Mouse (Mus musculus): ENCODE measurements around the gene Cep250. TPM values are rescaled to one million over a fixed set of nuclear protein-coding genes. Genes with fewer than 3 reads are reported as not detected.
"Not testable (repeated sequence)": the region's sequence is repeated elsewhere in the genome, so short reads cannot be mapped to it uniquely, and the experiment has no call there.

Cep250 gene
- 19.3 and 23.0 TPM in 2 replicates for polyA plus RNA-seq (2016; fragmentation: Nextera tagmentation; extraction: Ambion mirVana)

DNA sequence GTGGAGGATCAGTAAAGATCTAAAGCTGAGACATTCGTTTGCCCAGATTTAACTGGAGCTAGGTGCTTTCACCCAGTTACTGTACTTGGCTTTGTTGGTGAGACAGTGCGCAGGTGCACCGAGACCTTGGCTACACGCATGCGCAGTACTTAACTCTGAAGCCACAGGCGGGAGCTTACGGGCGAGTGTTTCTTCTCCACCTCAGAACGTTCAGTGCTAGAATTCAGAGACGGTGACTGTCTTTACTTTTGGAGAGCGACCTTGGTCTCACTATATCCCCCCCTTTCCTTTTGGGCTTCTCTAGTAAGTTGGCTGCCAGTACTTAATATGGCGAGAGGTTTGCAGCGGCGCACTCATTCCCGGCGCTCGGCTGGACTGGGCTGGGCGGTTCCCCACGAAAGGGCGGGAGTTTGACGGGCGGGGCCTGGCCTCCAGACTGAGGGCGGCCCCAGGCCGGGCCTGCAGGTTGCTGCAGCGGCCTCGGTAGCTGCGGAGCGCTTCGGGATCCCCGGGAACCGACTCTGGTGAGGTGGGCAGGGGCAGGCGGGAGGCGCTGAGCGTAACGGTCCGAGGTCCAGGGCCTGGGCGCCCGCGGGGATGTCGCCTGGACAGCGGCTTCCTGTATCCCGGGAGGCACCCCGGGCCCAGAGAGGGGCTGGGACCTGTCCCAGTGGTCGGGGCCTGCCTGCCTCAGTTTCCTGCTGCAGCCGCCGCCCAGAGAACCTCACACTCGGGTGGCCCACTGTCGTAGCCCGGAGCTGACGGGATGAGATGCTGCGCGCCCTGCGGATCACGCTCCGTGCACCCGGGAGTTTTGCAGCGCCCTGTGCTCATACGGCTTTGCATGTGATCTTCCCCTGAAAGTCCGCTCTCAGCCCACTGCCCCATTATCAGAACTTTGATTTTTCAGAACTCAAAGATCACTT, at the start of gene Cep250:
Cep250 (plus strand) TSS at position 325 of the 926 bp plus-strand sequence.
- under 1% methylated on average over 59 of the region's 59 CpGs for WGBS
- H3K36me3 ChIP-seq, result 0 out of 2 replicates have a peak, but pooled peaks cover 6% of the 10 kb centered on the region
- H3K4me1 ChIP-seq, result 0 out of 2 replicates have a peak, but pooled peaks cover 5% of the 10 kb centered on the region
- H3K27ac ChIP-seq, result peak within 1 kb of the TSS; percentile 63
- H3K4me2 ChIP-seq (replicated peaks), result peak within 1 kb of the TSS; percentile 68
- ATAC-seq (ENCODE audit: low FRiP score, low read depth), result peak; percentile 96
- peak within 1 kb of the TSS; percentile 92 for H3K9ac ChIP-seq
- no peaks in the 10 kb centered on the region for H3K27me3 ChIP-seq (replicated peaks)
- H3K9me3 ChIP-seq, result no peaks in the 10 kb centered on the region
- peak within 1 kb of the TSS; percentile 79 for H3K4me3 ChIP-seq

DNA sequence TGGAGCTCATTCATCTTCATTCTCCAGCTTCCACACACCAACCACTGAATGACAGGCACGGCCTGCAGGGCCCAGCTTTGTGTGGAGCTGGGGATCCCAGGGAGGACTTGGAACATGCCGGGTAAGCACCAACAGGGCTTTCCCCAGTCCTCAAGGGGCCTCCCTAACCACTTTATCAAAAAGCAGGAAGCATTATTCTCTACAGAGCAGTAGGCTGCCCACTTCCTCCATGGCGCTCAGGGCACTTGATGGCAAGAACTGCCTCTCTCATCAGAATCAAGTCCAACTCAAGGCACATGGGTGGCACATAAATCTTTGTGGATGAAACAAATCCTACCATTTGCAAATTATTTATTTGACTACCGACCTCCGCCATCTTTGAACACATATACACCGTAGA, 41.6 kb upstream of the Cep250 start:
- H3K4me3 ChIP-seq, result no peak overlapping the region
- no peak overlapping the region for H3K9ac ChIP-seq
- no peaks in the 10 kb centered on the region for H3K4me1 ChIP-seq
- 92% methylated on average over 6 of the region's 6 CpGs for WGBS
- no peak for ATAC-seq (ENCODE audit: low FRiP score, low read depth)
- no peak overlapping the region for H3K27ac ChIP-seq
- no peaks in the 10 kb centered on the region for H3K9me3 ChIP-seq
- peaks cover 30% of the 10 kb centered on the region for H3K36me3 ChIP-seq
- H3K27me3 ChIP-seq (replicated peaks), result no peaks in the 10 kb centered on the region
- H3K4me2 ChIP-seq (replicated peaks), result no peak overlapping the region

DNA sequence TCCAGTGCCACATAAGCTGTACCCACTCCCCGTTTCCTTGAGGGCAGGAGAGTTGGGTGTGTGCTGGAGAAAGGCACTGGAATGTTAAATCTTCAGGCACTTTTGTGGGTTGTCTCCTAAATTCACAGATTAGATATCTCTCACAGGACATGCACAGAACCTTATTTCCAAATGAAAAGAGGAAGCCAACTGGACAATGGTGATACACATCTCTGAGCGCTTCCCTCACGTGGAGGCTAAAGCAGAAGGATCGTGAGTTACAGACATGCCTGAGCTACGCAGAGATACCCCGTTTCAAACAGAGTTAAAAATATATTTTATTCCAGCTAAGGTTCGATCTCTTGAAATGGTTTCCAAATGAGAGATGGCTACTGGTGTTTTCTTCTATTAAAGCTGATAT, 33.1 kb upstream of the Cep250 start:
- Histone ChIP-seq H3K4me2 (replicated peaks) (no peak overlapping the region), H3K27me3 (replicated peaks) (no peaks in the 10 kb centered on the region), H3K9me3 (no peaks in the 10 kb centered on the region), H3K27ac (no peak overlapping the region), H3K9ac (no peak overlapping the region), H3K4me3 (no peak overlapping the region), H3K4me1 (no peaks in the 10 kb centered on the region), H3K36me3 (peaks cover 13% of the 10 kb centered on the region; the same call in 1 of the 2 replicates)
- WGBS, result 96% methylated on average over 7 of the region's 7 CpGs
- no peak for ATAC-seq (ENCODE audit: low FRiP score, low read depth)

DNA sequence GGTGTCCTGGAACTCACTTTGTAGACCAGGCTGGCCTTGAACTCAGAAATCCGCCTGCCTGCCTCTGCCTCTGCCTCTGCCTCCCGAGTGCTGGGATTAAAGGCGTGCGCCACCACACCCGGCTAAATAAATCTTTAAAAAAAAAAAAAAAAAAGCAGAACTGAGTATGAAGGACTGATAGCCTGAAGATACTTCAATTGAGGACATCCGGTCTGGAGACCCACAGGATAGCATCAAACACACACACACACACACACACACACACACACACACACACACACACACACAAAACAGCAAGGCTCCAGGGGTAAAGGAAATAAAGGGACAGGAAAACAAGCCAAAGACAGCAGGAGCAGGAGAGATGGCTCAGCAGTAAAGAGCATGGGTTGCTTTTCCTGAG, 31.0 kb upstream of the Cep250 start:
- Histone ChIP-seq H3K36me3 (peaks cover 13% of the 10 kb centered on the region; the same call in 1 of the 2 replicates), H3K4me1 (peaks cover 12% of the 10 kb centered on the region)
- H3K27ac ChIP-seq; H3K4me3 ChIP-seq; H3K4me2 ChIP-seq (replicated peaks); H3K9ac ChIP-seq; H3K9me3 ChIP-seq; H3K27me3 ChIP-seq (replicated peaks); ATAC-seq (ENCODE audit: low FRiP score, low read depth): not testable (repeated sequence)
- 91% methylated on average over 6 of the region's 6 CpGs for WGBS

DNA sequence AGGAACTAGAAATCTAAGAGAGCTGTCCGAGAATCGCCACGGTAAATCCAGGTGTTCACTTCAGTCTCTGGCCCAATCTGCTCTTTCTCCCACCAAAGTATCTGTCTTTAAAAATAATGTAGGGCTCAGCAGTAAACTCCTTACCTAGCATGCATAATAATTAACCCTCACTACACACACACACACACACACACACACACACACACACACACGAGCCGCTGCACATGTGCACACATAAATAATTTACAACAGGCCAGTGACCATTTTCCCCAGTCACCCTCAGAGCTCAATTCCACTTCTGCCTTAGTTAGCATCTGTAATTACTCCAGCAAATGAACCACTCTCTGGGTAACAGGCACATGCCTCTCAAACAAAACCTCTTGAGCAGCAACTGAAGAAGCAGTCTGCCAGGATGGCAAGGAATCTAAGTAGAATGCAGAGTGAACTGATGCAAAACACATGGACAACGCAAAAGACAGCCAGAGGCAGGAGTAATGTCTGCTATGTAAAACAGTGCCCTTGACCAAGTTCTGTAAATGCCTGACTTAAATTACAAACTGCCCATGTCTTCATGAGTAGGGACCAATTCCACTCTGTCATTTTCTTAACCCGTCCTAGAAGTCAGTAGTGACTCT, 27.4 kb upstream of the Cep250 start:
- no peaks in the 10 kb centered on the region for H3K27me3 ChIP-seq (replicated peaks)
- no peak for ATAC-seq (ENCODE audit: low FRiP score, low read depth)
- H3K4me3 ChIP-seq, result peak overlapping the region; percentile 67; the same call in 1 of the 2 replicates
- no peak overlapping the region for H3K27ac ChIP-seq
- H3K9ac ChIP-seq, result no peak overlapping the region
- peak overlapping the region; percentile 87 for H3K4me2 ChIP-seq (replicated peaks)
- WGBS, result 74% methylated on average over 7 of the region's 7 CpGs
- H3K4me1 ChIP-seq, result peaks cover 17% of the 10 kb centered on the region
- peaks cover 7% of the 10 kb centered on the region; the same call in 1 of the 2 replicates for H3K36me3 ChIP-seq
- H3K9me3 ChIP-seq, result no peaks in the 10 kb centered on the region

DNA sequence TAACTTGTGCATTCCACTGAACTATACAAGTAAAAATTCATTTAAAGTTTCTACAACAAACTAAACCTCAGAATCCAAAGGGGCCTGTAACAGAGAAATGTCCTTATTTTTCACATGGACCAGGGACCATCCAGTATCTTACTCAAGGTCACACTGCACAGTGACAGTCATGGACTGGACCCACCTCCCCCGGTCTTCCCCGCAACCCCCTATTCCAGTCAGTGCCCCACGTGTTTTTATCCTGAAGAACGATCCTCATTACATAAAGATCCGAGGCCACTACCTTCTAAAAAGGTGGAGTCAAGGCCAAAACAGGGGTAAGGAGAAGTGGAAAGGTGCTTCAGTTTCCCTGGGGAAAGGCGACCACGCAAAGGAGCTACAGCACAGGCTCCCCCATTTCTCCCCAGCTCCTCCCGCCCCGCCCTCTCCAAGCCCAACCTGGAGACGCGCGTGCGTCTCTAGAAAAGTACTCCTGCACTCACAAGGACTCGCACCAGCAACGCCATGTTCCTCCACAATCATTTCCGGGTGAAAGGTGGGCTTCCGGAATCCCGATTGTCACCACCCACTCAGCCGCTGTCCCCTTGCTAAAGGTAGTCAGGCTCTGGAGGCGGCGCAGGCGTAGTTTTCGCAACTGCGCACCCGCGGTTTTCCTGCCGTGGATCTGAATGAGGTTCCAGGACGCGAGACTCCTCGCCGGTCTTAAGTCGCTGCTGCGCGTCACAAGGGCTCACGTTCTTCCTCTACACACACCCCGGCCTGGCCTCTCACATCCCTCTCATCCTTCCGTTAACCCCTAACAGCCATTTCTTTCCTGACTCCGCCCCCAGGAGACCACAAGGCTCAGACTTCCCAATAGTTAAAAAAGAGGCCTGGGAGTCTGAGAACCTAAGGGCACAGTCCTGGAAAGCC, 26.5 kb upstream of the Cep250 start, which contains the start of gene Uqcc1:
Uqcc1 (minus strand) TSS at position 780 of the 912 bp plus-strand sequence.
- WGBS, result under 1% methylated on average over 38 of the region's 38 CpGs
- H3K4me1 ChIP-seq, result peaks cover 17% of the 10 kb centered on the region
- H3K27me3 ChIP-seq (replicated peaks), result no peaks in the 10 kb centered on the region
- H3K27ac ChIP-seq, result peak within 1 kb of the TSS; percentile 48
- H3K4me3 ChIP-seq, result peak within 1 kb of the TSS; percentile 67
- H3K9ac ChIP-seq, result peak within 1 kb of the TSS; percentile 64
- peak; percentile 90 for ATAC-seq (ENCODE audit: low FRiP score, low read depth)
- no peaks in the 10 kb centered on the region for H3K36me3 ChIP-seq
- H3K9me3 ChIP-seq, result no peaks in the 10 kb centered on the region
- H3K4me2 ChIP-seq (replicated peaks), result peak within 1 kb of the TSS; percentile 87

DNA sequence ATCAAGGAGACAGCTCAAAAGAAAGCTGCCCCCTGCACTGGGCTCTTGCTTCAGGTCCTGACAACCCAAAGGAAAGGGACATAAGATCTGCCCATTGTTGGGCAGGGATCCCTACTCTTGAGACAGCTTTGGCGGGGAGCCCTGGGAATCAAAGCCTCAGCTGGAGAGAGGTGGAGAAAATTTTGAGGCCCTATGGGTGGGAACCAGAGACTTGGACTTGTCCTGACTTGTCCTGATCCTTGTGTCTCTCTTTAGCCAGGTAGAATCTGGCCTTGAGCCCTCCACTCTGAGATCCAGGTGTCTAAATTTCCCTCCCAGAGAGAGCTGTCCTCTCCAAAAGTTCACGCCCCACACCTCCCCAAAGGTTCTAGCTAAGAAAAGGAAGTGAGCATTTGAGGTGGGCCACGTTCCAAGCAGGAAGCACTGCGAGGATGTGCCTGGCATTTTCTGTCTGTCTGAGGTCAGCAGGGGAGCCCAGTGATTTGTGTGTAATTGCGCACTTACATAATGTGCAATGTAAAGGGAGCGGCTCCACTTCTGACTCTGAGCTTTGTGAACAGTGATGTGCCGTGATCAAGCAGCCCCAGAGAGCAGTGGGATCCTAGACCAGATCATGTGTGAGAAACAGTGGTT, 16.2 kb upstream of the Cep250 start:
- Histone ChIP-seq H3K4me3 (no peak overlapping the region), H3K4me1 (peaks cover 14% of the 10 kb centered on the region), H3K36me3 (no peaks in the 10 kb centered on the region), H3K9me3 (no peaks in the 10 kb centered on the region), H3K27ac (no peak overlapping the region), H3K4me2 (replicated peaks) (no peak overlapping the region), H3K9ac (no peak overlapping the region), H3K27me3 (replicated peaks) (no peaks in the 10 kb centered on the region)
- 67% methylated on average over 7 of the region's 7 CpGs for WGBS
- no peak for ATAC-seq (ENCODE audit: low FRiP score, low read depth)

DNA sequence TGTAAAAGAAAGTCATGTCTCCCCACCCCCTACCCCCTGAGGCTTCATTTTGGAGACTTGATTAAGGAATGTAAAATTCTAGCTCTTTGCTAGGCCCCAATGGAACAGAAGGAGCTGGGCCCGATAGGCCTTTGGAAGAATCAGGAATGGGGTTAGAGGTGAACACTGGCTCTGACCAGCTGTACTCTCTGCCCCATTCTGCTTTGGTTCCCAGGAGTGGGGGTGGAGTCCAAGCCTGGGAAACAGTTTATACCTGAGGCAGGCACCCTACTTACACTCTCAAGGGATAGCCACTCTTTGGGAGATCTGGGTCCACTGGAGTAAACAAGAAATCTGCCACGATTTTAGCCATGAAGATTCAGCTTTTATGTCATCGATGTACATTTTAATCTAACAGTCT, 15.6 kb upstream of the Cep250 start, which contains the start of gene Gm15557:
Gm15557 (plus strand) TSS at position 48 of the 400 bp plus-strand sequence.
- Histone ChIP-seq H3K27me3 (replicated peaks) (no peaks in the 10 kb centered on the region), H3K36me3 (no peaks in the 10 kb centered on the region), H3K4me2 (replicated peaks) (no peak within 1 kb of the TSS), H3K4me1 (peaks cover 21% of the 10 kb centered on the region), H3K9ac (no peak within 1 kb of the TSS), H3K4me3 (no peak within 1 kb of the TSS), H3K27ac (no peak within 1 kb of the TSS), H3K9me3 (no peaks in the 10 kb centered on the region)
- no peak for ATAC-seq (ENCODE audit: low FRiP score, low read depth)
- WGBS, result 90% methylated on average over 3 of the region's 3 CpGs

DNA sequence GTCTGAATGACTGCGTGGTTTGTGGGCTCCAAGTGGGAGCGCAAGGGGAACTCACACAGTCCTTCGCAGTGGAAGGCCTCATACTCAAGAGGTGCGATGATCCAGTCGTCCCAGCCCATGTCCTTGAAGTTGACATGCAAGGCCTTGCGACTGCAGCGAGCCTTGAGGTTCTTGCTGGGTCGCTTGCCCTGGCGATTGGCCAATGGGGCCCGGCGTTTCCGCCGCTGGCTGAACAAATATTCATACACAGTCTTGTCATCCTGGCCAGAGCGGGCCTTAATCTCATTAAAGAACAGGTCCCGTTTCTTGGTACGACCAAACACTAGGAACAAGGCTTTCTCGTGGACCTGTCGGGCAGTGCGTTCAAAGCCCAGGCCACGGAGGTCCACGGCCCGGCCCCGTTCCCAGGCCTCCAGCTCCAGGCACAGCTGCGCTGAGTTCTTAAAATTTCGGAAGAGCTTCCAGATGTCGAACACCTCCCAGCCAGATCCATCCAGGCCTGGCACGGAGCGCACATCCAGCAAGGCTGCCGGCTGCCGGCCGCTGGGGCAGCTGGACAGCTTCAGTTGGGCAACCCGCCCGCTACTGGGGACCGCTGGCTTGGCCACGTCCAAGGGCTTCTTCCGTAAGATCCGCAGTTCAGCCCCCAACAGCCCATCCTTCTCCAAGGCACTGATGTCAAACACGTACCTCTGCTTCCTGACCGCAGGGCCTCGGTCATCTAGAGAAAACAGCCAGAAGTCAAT, 14.4 kb upstream of the Cep250 start:
- ATAC-seq (ENCODE audit: low FRiP score, low read depth), result no peak
- Histone ChIP-seq H3K9ac (no peak overlapping the region), H3K36me3 (no peaks in the 10 kb centered on the region), H3K4me1 (peaks cover 23% of the 10 kb centered on the region), H3K27ac (no peak overlapping the region), H3K27me3 (replicated peaks) (no peaks in the 10 kb centered on the region), H3K4me3 (no peak overlapping the region), H3K4me2 (replicated peaks) (no peak overlapping the region), H3K9me3 (no peaks in the 10 kb centered on the region)
- 93% methylated on average over 40 of the region's 40 CpGs for WGBS

DNA sequence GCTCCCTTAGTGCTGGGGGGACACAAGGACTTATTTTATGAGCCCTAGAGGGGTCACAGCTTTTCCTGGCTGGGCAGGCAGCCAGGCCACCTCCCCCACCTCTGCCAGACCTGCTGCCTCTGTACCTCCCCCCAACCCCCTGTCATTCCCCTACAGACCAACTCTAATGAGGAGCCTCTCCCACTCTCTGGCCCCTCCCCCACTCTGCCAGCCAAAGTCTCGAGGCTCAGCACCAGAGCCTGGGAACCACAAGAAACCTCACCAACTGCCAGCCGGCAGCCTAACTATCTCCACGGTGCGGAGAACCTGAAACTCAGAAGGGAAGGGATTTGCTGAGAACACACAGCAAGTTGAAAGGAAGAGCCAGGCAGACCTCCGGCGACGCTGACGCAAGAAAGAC, 12.8 kb upstream of the Cep250 start:
- H3K4me1 ChIP-seq, result peaks cover 23% of the 10 kb centered on the region
- H3K4me3 ChIP-seq, result no peak overlapping the region
- H3K4me2 ChIP-seq (replicated peaks), result peak overlapping the region; percentile 40
- H3K9ac ChIP-seq, result 0 out of 2 replicates have a peak overlapping the region, but pooled peaks have one; percentile 17
- 1% methylated on average over 8 of the region's 8 CpGs for WGBS
- 0 out of 2 replicates have a peak, but pooled peaks have one; percentile 33 for ATAC-seq (ENCODE audit: low FRiP score, low read depth)
- H3K27ac ChIP-seq, result no peak overlapping the region
- no peaks in the 10 kb centered on the region for H3K27me3 ChIP-seq (replicated peaks)
- H3K9me3 ChIP-seq, result no peaks in the 10 kb centered on the region
- H3K36me3 ChIP-seq, result no peaks in the 10 kb centered on the region

DNA sequence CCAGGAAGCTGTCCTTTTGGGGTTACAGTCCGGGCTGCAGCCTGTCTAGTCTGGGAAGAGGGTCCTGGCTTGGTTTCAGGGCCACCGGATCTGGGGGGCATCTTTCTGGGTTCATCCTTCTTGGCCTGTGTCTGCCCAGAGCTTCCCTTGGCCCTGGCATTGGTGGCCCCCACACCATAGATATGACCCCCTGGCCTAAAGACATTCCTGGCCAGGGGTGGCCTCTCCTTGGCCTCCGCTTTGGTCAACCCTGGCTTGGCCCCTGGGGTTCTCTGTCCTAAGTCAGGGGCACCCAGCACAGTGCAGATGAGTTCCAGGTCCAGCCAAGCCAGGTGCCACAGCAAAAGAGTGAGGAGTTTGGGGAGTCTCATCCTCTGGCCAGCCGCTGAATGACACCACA, 11.6 kb upstream of the Cep250 start:
- no peak overlapping the region for H3K4me2 ChIP-seq (replicated peaks)
- WGBS, result 82% methylated on average over 4 of the region's 4 CpGs
- no peak for ATAC-seq (ENCODE audit: low FRiP score, low read depth)

More for the DNA sequence above, 11.6 kb upstream of the Cep250 start:
- no peaks in the 10 kb centered on the region for H3K9me3 ChIP-seq
- H3K27me3 ChIP-seq (replicated peaks), result no peaks in the 10 kb centered on the region
- no peak overlapping the region for H3K9ac ChIP-seq
- H3K4me3 ChIP-seq, result no peak overlapping the region
- H3K36me3 ChIP-seq, result no peaks in the 10 kb centered on the region
- peaks cover 27% of the 10 kb centered on the region for H3K4me1 ChIP-seq
- no peak overlapping the region for H3K27ac ChIP-seq
